Mouse (Mus musculus) kidney, postnatal 4 days (tissue): ENCODE measurements around the gene Cpm.
"Not testable (repeated sequence)": the region's sequence is repeated elsewhere in the genome, so short reads cannot be mapped to it uniquely, and the experiment has no call there.

Source experiments
- DNase-seq, 2 experiments: peaks; one replicate each; pipeline ENCODE4 v3.0.0; 2021; ENCODE audit warnings: mixed read lengths in 2 of 2

Cpm gene

DNA sequence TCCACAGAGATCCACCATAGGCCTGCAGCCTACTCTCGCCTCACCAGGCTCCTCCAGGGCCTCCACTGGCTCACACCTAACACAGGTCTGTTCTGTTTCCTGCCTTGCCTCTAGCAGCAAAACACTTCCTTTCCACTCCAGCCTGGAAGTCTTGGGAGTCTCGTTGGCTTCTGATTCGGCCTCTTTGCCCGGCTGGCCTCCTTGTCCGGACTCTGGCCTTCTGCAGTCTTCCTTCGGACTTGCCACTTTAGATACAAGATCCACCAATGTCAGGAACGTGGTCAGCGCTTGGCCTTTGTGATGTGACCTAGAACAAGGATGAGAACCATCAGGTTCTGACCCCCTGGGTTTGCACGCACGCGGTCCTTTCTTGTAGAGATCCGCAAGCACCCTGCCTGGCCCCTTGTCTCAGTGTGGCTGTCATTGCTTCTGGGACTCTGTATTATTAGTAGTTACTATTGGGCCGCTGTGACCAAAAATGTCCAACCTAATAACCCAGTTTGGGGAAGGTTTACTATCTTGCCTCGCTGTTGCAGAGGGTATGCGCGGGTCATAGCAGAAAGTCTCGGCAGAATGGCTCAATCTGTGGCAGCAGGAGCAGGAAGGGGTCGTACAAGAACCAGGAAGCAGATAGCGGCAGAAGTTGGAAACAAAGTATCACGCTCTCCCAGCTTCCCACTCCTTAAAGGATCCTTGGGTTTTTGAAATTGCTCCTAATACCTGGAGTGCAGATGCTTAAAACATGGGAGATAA lies 22.1 kb upstream of the Cpm start:
- no peak for DNase-seq

DNA sequence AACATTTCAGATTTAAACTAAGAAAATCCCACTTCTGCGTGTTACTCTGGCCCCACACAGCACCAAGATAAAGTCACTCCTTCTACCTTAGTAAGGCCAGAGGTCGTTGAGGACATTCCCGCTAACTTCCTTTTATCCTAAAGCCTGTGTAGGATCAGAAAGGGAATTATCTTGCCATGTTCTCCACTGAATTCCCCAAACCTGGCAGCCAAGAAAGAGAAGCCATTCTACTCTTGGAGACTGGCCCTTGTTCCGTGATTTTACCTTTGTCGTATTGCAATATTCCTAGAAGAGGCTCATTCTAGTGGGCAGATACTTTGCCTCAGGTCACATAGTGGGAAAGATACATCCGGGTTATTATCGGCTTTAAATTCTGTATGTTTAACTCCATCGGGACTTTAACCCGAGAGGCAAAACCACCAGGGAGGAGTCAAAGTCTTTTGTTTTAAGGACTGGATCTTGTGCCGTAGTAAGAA lies 21.5 kb upstream of the Cpm start:
- no peak for DNase-seq

DNA sequence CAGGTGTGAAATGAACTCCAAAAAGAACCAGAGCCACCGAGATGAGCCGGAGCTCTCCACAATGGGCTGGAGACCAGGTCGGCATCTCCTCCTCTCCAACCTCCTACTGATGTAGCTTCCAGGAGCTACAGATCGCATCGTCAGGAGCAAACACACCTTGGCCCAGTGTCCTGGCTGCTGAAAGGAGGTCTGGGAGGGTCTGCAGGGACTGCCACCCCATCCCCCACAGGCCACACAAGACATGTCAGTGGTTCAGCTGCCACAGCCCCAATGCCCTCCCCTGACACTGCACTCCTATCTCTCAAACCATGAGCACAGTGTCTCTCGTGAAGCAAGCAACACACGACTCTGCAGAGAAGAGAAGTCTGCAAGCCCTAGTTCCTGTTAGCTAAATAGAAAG lies 20.8 kb upstream of the Cpm start:
- no peak for DNase-seq

DNA sequence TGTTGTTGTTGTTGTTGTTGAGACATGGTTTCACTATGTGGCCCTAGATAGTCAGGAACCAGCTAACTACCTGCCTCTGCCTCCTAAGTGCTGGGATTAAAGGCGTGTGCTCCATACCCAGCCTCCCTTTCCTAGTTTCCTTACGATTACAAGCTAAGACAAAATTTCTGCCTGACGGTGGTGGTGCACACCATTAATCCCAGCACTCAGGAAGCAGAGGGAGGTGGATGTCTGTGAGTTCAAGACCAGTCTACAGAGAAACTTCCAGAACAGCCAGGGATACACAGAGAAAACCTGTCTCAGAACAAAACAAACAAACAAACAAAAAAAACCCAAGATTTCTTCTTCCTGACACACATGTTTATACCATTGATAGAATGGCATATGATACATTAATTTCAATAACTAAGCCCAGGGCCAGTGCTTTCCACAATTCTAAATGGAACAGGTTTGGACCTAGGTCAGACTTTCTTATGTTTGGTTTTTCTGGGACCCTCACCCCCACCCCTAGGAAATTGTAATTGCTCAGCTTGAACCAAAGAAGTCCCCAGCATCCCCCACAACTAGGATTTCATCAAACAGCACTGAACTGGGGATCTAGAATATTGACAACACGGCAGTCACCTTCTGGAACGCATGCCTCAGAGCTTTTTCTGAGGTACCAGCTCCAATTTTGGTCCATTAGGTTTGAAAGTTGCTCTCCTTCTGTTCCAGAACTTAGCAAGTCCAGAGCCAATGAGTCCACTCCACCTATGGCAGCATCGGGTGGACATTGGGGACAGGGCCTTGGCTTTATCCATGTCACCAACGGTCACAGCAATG lies 20.1 kb upstream of the Cpm start:
- no peak for DNase-seq

DNA sequence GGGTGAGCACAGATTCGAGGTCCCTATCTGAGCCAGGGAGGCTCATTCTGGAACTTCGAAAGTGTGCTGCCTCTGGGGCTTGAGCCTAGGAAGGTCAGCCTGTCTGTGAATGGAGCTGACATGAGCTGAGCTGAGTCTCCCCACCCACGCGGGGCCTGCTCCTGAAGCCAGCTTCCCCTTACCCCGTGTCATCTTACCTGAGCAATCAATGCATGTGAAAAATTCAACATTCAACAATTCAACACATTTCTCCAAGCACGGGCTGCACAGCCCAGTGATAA lies 19.6 kb upstream of the Cpm start:
- no peak for DNase-seq

DNA sequence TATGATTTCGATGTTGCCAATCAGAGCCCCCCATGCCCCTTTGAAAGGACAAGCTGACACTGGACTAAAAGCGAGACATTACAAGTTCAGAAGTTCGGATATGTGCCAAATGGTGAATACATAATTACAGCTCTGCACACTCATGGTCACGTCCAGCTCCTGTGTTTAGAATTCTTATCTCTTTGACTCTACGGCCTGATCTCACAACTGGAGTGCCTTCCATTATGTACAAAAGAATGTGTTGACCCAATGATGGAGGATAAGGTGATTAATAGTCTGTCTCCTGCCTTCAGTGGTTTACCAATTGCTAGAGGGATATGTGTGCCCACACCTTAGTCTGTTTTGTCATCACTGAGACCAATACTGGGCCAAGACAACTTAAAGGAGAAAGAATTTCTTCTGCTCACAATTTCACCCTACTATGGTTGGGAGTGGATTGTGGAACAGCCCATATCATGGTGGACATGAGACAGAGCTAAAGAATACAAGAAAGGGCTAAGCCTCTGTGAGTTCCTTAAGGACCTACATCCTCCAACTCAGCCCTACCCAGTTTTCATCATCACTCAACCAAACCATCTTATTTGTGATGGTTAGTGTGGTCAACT lies 19.0 kb upstream of the Cpm start:
- no peak for DNase-seq

DNA sequence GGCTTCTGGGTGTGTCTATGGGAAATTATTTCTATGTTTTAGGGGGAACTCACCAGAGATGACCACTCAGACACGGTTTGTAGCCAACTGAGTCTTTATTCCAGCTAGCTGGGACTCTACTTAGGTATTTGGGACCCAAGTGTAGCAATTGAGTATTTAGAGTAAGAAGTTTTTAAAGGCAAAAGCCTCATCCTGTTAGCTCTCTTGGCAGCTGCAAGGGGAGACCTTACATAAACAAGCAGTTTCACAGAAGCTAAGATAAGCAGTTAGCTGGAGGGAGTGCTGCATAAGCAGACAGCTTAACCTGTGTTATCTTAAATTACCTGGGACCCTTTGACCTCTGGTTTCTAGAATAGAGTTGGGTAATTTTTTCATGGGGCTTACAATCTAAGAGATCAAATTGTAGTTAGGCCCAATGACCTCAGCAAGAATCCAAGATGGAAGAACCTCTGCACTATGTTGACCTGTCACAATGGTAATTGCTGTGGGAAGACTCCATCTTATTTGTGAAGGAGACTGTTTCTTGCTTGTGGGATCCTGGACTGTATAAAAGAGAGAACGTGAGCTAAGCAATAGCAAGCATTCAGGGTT lies 18.4 kb upstream of the Cpm start:
- no peak for DNase-seq

DNA sequence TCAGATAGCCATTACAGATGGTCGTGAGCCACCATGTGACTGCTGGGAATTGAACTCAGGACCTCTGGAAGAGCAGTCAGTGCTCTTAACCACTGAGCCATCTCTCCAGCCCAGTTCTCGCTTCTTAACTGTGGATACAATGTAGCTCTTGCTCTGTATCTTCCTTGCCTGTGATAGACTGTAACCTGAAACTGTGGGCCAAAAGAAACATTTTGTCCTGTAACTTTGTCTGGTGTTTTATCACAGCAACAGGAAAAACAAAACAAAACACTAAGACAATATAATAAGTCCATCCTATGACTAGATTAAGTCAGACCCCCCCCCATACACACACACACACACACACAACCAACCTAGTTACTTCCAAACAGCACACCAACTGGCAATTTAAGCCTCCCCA lies 17.8 kb upstream of the Cpm start:
- no peak for DNase-seq

DNA sequence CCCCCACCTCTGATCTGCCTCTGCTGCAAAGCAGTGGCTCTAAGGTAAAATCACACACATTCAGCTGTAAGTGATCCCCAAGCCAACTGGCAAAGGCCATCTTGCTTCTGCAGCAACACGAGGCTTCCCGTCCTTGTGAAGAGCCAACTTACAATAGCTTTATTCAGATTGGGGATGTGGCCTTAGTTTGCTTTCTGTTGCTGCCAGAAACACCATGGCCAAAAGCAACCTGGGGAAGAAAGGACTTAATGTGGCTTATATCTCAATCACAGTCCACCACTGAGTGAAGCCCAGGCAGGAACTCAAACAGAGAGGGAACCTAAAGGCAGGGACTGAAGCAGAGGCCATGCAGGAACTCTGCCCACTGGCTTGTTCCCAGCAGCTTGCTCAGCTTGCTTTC lies 17.3 kb upstream of the Cpm start:
- no peak for DNase-seq

DNA sequence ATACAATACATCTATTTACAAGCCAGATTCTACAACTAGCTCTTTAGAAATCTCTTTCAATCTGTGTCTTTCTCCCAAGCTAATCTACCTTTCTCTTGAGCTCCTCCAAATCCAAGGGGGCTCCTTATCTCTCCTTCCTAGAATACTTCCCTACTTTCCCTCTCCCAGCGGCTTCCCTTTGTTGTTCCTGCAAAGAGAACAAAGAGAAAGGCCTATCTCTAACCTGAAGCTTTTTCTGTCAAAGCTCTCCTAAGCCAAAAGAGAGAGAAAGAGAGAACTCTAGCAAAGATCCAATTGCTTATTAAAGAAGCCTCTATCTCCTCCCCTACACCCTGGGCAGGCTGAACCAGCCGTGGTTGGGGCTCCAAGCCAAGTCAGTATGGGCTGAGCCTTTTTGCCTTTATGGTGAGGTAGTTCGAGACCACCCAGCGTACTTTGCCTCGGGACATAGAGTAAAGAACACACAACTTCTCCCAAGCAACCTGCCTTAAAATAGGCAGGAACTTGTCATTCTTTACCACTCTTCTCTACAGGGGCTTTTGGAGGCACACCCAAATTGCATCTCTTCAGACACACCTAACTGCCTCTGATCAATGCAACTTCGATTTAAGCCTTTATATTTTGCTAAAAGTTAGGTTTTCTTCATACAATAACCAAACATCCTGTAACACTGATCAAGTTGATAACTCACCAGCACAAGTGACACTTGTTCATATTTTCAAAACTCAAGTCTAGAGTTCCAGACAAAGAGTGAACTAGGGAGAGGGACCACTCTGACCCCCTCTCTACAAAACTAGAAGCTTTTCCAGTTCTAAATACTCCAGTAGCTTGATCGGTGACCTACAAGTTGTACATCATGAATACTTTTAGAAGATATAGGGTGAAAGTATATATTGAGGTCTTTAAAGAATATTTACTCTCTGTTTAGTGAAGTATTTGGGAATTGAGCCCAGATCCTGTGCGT lies 16.4 kb upstream of the Cpm start:
- DNase-seq = no peak

DNA sequence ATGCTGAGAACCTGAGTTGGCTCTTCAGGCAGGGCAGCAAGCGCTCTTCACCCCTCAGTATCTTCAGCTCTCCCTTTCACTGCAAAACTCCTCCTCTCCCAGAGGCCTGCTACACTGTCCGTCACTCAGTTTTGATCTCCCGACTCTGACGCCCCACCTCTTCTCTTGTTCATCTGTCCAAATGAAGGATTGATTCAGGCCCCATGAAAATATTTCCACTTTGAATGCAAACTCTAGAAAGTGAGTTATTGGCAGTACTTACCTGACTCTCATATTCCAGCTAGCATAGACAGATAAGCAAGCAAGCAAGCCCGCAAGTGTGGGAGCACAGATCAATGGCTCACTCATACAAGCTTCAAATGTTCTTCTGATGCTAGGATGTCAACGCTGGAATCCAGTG lies 15.3 kb upstream of the Cpm start:
- no peak for DNase-seq

DNA sequence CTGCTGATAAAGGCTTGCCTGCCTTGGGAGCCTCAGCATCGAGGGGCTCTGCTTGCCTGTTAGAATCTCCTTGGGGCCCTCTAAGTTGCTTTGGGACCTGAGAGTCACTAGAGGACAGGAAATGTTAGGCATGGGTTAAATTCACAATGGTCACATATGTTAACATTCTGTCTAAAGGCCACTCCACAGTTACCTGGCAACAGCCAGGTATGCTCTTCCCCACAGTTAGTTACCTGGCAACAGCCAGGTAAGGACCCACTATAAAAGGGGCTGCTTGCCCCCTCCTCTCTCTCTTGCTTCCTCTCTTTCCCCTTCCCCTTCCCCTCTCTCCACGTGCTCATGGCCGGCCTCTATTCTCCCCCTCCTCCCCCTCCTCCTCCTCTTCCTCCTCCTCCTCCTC lies 14.9 kb upstream of the Cpm start:
- no peak for DNase-seq

DNA sequence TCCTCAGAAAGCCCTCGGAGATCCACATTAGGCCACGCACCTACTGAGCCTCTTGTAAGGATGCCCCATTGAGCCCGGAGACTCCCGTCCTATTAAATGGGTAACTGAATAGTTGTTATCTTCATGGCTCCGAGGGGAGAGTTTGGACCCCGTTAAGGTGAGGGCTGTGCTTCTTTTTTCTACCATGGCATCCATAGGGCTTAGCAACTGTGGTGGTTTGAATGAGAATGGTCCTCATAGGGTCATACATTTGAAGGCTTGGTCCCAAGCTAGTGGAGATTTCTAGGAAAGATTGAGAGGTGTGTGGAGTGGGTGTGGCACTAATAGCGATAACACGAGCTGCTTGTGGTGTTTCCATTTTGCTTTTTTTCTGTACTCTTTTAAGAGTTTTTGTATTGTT lies 14.1 kb upstream of the Cpm start:
- DNase-seq = no peak

DNA sequence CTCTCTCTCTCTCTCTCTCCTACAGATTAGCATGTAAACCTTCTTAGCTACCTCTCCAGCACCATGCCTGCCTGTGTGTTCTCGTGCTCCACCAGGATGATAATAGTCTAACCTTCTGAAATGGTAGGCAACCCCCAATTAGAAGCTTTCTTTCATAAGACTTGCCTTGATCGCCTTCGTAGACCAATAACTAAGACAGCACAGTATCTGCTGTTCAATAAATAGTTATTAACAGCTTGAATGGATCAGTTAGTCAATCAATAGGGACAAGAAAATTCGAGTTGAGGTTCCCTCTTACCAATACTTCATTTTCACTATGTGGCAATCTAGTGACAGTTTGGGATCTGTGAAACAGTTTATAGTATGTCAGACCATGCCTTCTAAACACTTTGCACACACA lies 13.6 kb upstream of the Cpm start:
- DNase-seq = no peak

DNA sequence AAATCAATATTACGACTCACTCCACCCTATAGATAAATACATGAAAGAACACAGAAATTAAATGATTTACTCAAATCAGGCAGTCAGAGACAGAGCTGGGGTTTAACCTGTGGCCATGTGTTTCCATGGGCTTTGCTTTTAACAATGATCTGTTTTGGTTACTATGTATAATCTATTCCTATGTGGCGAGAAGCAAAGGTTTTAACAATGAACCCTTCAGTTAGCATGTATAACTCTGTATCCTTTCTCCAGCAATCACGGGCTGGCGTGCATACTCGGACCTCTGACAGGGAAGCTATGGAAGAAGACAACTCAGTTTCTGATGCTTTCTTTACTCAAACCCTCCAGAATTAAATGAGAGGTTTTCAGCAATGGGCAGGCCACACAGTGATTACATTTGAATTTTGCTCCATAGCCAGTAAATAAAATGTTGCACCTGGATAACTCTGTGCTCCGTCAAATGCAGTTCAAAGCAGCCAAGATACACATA lies 13.1 kb upstream of the Cpm start:
- DNase-seq = no peak

DNA sequence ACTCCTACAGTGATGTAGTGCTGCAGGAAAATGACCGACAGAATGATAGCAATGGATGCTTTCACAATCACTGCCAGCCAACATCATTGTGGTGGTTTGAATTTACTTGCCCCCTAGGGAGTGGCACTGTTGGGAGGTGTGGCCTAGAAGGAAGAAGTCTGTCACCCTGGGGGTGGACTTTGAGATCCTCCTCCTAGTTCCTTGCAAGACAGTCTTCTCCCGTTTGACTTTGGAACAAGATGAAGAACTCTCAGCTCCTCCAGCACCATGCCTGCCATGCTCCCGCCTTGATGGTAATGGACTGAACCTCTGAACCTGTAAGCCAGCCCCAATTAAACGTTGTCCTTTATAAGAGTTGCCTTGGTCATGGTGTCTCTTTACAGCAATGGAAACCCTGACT lies 12.5 kb upstream of the Cpm start:
- DNase-seq = not testable (repeated sequence)

DNA sequence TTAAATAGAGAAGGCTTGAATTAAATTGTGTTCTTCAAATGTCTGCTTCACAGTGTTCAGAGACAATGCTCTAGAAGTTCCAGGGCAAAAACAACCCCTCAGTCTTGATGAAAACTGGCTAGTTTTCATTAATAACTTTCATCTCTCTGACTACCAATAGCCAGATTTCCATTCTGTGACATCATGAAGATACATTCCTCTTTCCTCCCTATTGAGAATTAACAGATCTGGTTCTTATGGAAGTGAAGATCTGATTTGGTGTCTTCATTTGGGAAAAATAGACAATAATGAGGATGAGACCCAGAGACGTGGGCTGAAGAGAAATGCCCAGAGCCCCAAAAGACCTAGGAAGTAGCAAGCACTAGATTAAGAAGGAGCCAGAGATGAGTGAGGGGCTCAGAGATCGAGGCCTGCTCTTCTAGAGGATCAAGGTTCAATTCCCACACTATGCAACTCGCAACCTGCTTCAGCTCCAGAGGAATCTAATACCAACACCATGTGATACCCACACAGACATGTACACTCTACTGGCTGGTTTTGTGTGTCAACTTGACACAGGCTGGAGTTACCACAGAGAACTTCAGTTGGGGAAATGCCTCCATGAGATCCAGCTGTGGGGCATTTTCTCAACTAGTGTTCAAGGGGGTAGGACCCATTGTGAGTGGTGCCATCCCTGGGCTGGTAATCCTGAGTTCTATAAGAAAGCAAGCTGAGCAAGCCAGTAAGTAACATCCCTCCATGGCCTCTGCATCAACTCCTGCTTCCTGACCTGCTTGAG lies 11.5 kb upstream of the Cpm start:
- DNase-seq = no peak

DNA sequence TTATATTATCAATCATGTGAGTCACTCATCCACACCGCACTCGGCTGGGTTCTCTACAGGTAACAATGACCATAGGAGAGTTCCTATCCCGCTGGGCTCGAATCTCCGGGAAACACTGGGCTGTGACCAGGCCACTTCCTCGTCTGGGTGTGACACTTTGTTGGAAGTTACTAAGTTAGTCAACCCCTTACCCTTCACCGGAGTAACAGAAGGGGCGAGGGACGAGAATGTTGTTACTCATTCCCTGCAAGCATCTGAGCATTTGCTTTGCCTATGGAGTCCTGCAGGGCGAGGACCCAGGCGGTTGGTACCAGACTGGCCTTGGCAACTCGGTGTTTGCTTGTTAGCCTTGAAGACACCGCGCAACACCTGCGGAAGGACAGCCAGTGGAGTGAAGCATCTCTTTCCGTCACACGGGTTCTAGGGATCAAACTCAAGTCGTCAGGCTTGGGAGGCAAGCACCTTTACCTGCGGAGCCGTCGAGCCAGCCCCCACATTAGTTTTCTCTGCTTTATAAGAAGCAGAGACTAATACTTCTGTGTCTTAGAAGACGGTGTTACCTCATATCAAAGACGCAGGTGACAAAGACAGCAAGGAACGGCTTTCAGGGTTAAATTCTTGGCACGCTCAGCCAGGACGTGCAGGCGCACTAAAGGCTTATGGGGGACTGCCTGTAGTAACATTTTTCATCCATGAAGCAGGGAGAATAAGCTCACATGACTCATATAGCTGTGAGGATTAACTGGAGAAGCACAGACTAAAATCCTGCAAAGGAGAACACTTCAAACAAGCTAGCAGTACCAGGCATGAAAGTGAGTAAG lies 10.0 kb upstream of the Cpm start:
- DNase-seq = no peak

DNA sequence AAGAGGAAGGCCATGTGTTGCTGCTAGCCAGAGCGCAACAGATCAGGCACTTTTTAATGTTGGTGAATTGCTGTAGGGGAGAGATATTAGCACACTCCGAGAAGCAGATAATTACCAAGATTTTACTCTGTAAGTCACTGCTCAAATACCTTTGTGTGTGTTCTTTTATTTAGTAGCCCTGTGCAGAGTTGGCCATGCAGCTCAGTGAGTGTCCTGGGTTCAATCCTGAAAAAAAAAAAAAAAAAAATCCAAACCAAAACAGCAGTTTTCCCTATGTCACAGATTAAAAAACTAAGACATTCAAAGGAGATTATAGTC lies 9.5 kb upstream of the Cpm start:
- no peak for DNase-seq

DNA sequence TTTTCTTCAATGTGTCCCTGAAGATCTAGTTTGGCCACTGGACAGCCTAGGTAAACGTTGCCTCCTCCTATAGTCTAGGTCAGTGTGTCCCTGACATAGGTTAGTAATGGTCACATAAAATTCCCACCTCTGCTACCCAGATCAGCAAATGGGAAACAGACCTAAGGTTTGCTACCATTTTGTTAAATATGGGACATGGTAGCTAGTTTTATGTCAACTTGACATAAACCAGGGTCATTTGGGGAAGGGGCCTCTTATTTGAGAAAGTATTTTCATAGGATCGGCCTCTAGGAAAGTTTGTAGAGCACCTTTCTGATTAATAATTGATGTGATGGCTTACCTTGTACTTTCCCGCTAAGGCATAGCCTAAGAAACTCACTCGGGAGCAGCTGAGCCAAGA lies 8.8 kb upstream of the Cpm start:
- DNase-seq = no peak

DNA sequence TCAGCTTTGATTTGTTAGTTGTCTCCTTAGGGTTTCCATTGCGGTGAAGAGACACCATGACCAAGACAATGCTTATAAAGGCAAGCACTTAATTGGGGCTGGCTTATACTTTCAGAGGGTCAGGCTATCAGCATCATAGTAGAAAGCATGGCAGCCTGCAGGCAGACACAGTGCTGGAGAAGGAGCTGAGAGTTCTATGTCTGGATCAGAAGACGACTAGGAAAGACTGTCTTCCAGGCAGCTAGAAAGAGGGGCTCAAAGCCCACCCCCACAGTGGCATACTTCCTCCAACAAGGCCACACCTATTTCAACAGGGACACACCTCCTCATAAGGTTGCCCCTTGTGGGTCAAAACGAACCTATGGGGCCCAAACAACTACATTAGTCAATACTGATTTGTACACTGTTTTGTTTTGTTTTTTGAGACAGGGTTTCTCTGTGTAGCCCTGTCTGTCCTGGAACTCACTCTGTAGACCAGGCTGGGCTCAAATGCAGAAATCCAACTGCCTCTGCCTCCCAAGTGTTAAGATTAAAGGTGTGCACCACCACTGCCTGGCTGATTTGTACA lies 8.3 kb upstream of the Cpm start:
- no peak for DNase-seq
